Mouse (Mus musculus): ENCODE data around the gene Gm26938.
A peak's percentile ranks its signal among the peaks of the same experiment; 100 is the strongest.

The Gm26938 gene

GRCm38 (mm10) chr5:139826357-139827055, at the start of gene Gm26938, which contains the start of gene Psmg3:
Gm26938 (minus strand) TSS chr5:139826407.
Psmg3 (minus strand) TSS chr5:139826885.
- peak; percentile 91 for DNase-seq

- DNase-seq = no peak
Observed at GRCm38 (mm10) chr5:139871526-139871925, 45.3 kb upstream of the Gm26938 start.

- DNase-seq = peak; percentile 43
Observed at GRCm38 (mm10) chr5:139870886-139871285, 44.7 kb upstream of the Gm26938 start.

GRCm38 (mm10) chr5:139862759-139863158, 36.6 kb upstream of the Gm26938 start:
- peak; percentile 84 for DNase-seq

- no peak for DNase-seq
Observed at GRCm38 (mm10) chr5:139860328-139861104, 34.3 kb upstream of the Gm26938 start.

- DNase-seq = peak; percentile 65
Observed at GRCm38 (mm10) chr5:139849626-139850320, 23.6 kb upstream of the Gm26938 start.

GRCm38 (mm10) chr5:139839142-139839541, 12.9 kb upstream of the Gm26938 start:
- no peak for DNase-seq

- peak; percentile 69 for DNase-seq
Observed at GRCm38 (mm10) chr5:139838476-139838892, 12.3 kb upstream of the Gm26938 start.

GRCm38 (mm10) chr5:139835706-139836105, 9.5 kb upstream of the Gm26938 start:
- DNase-seq = no peak

GRCm38 (mm10) chr5:139832125-139832524, 5.9 kb upstream of the Gm26938 start:
- DNase-seq = no peak

- DNase-seq = no peak
Observed at GRCm38 (mm10) chr5:139830734-139831133, 4.5 kb upstream of the Gm26938 start.

GRCm38 (mm10) chr5:139829384-139829783, 3.2 kb upstream of the Gm26938 start:
- no peak for DNase-seq

- DNase-seq = no peak
Observed at GRCm38 (mm10) chr5:139827593-139827992, 1.4 kb upstream of the Gm26938 start.

- DNase-seq = no peak
Observed at GRCm38 (mm10) chr5:139825947-139826346, 260 bp downstream of the Gm26938 start.

GRCm38 (mm10) chr5:139824531-139824930, 1.7 kb downstream of the Gm26938 start:
- DNase-seq = no peak

- DNase-seq = no peak
Observed at GRCm38 (mm10) chr5:139821466-139822459, 4.4 kb downstream of the Gm26938 start.

- no peak for DNase-seq
Observed at GRCm38 (mm10) chr5:139819538-139820181, 6.5 kb downstream of the Gm26938 start, which contains the start of gene Tmem184a. Tmem184a (minus strand) TSS chr5:139819917.

- peak; percentile 49 for DNase-seq
Observed at GRCm38 (mm10) chr5:139818801-139819200, 7.4 kb downstream of the Gm26938 start.

- DNase-seq = no peak
Observed at GRCm38 (mm10) chr5:139818056-139818455, 8.2 kb downstream of the Gm26938 start.

GRCm38 (mm10) chr5:139817292-139817691, 8.9 kb downstream of the Gm26938 start:
- no peak for DNase-seq

GRCm38 (mm10) chr5:139816445-139816844, 9.8 kb downstream of the Gm26938 start:
- no peak for DNase-seq

Measured in kidney, postnatal 14 days (tissue).